Mouse (Mus musculus) T-helper 2 cell (primary cell): ENCODE results near the gene Trim7.
"Not testable (repeated sequence)": the region's sequence is repeated elsewhere in the genome, so short reads cannot be mapped to it uniquely, and the experiment has no call there.

Experiments used
- in situ Hi-C: fragments of 300-600 bp; cut with MboI, MseI; formaldehyde crosslinking; loops from one replicate; pipeline ENCODE4 v1.15.1; 2025; ENCODE audit warnings: high pct_unique_total_duplicates

The Trim7 gene

GRCm38 (mm10) chr11:48873591-48874290 lies 47.8 kb downstream of the Trim7 start:
- in situ Hi-C loops: loop anchor here (5.0 to 10.0 kb wide), 3 partner anchors 91 to 394 kb away; no protein-coding TSS in a partner anchor

DNA sequence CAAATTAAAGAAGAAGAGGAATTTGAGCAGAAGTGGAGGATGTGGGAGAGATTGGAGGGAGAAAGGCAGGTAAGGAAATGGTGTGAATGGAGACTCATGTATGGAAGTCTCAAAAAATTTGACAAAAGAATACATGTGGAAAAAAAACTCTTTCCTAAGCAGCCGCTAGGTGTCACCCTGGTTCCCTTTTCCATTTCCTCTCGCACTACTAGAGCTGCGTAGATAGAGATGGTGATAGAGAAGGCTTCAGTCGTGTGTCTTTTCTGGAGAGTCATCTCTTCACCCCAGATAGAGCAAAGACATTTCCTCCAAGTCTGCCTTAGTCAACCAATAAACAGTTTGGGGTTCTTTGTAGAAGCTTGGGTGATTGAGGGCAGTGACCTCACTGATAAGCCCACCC lies 48.5 kb downstream of the Trim7 start:
- in situ Hi-C loops: loop anchor here (5.0 to 10.0 kb wide), 3 partner anchors 90 to 393 kb away; no protein-coding TSS in a partner anchor

GRCm38 (mm10) chr11:48875343-48875837 lies 49.5 kb downstream of the Trim7 start:
- in situ Hi-C loops: loop anchor here (10.0 kb wide), 1 partner anchor 89 kb away; no protein-coding TSS in a partner anchor

DNA sequence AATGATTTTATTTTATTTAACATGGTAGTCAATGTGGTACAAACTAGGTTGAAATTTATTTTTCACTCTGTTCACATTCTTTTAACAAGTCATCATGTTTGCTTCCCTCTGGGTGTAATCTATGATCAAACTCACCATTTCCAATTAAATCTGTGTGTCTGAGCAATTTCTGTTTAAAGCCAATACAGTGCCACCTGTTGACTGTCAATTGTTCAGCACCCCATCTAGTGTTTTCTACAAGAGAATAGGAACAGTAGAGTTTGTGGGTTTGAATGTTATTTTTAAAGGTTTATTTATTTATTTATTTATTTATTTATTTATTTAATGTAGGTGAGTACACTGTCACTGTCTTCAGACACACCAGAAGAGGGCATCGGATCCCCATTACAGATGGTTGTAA lies 50.7 kb downstream of the Trim7 start:
- in situ Hi-C loops: loop anchor here (10.0 kb wide), 1 partner anchor 88 kb away; no protein-coding TSS in a partner anchor

DNA sequence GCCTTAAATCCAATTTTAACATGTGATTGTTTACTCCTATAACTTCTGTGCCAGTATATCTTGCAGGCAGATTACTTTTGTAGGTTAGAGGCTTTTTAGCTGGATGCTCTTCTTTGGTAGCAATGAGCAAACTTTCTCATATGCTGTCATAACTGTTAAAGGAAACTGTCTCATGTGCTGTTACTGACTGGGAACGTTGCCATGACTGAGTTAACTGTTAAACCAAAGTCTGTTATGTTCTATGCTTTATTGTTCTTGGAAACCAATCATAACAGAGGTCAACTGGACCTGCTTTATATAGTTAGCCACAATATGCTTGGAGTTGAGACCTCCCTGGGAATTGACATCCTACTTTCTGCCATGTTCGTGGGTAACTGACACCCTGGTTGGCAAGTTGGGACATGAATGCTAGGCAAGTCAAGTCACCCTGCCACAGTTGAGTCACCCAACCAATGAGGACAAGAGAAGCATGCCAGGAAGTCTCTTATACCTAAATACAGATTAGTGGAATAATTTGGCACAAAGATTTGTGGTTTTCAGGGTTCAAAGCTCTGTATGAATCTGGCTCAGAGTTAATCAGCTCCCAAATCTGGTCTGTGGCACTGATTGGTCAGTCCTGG lies 73.0 kb downstream of the Trim7 start:
- in situ Hi-C loops: no loop called here

GRCm38 (mm10) chr11:48900654-48901566 lies 75.0 kb downstream of the Trim7 start:
- in situ Hi-C loops: not testable (repeated sequence)

GRCm38 (mm10) chr11:48901567-48901930 lies 75.6 kb downstream of the Trim7 start:
- in situ Hi-C loops: not testable (repeated sequence)
